Mouse (Mus musculus) heart, adult 18-20 months (tissue): ENCODE measurements around the gene Rbm11. TPM values are rescaled to one million over a fixed set of nuclear protein-coding genes. Genes with fewer than 3 reads are reported as not detected.

Source experiments
- DNase-seq, 2 experiments: peaks; one replicate each; pipeline ENCODE4 v3.0.0; 2021 to 2022; ENCODE audit warnings: mixed read lengths in 1 of 2
- long read RNA-seq, 2 experiments: library from polyadenylated mRNA; stranded (forward); transcript quantifications; one replicate each; pipeline ENCODE4 v2.0.0; 2021
- total RNA-seq, 2 experiments: library from RNA; stranded (reverse); gene quantifications; 2 replicates each; pipeline ENCODE4 v1.2.3; 2021

Gene Rbm11
- total RNA-seq, result not detected
- long read RNA-seq, experiment 1, result 0 reads
- long read RNA-seq, experiment 2, result 0 reads

GRCm38 (mm10) chr16:75592671-75593500 lies at the start of gene Rbm11:
Gene Rbm11 (plus strand): TSS chr16:75592844.
- peak; percentile 80 for DNase-seq

- no peak for DNase-seq
Measured at GRCm38 (mm10) chr16:75545310-75545709, 47.3 kb upstream of the Rbm11 start.

- DNase-seq, result no peak
Measured at GRCm38 (mm10) chr16:75562910-75563309, 29.7 kb upstream of the Rbm11 start.

- DNase-seq, result no peak
Measured at GRCm38 (mm10) chr16:75582279-75582678, 10.4 kb upstream of the Rbm11 start.

GRCm38 (mm10) chr16:75585961-75586360 lies 6.7 kb upstream of the Rbm11 start, which contains the start of gene Lipi:
Gene Lipi (minus strand): TSS chr16:75586061.
- no peak for DNase-seq

GRCm38 (mm10) chr16:75586466-75586865 lies 6.2 kb upstream of the Rbm11 start:
- DNase-seq, result no peak

GRCm38 (mm10) chr16:75593501-75594183 lies 998 bp downstream of the Rbm11 start:
- DNase-seq, result no peak

GRCm38 (mm10) chr16:75606415-75606814 lies 13.8 kb downstream of the Rbm11 start:
- DNase-seq, result no peak

GRCm38 (mm10) chr16:75612561-75612960 lies 19.9 kb downstream of the Rbm11 start:
- no peak for DNase-seq

GRCm38 (mm10) chr16:75617651-75618349 lies 25.2 kb downstream of the Rbm11 start:
- peak; percentile 24 to 57 for DNase-seq

- DNase-seq, result no peak
Measured at GRCm38 (mm10) chr16:75627862-75628261, 35.2 kb downstream of the Rbm11 start.

Other genes with a start within 250 kb of the Rbm11 start
- not detected for gene Lipi, start 6.8 kb upstream of the Rbm11 start, total RNA-seq
- 10 to 100 TPM; 14.2 to 14.3 TPM for gene Hspa13, start 174.3 kb downstream of the Rbm11 start, total RNA-seq